Mouse (Mus musculus) lung, postnatal 0 days (tissue): ENCODE measurements around the gene Il25. TPM values are rescaled to one million over a fixed set of nuclear protein-coding genes. Genes with fewer than 3 reads are reported as not detected.

Source experiments
- ATAC-seq: fragments of 200-750 bp; cut with Nextera tagmentation; 2 replicates; pipeline ENCODE4 v1.8.0; 2017; ENCODE audit warnings: moderate library complexity
- DNase-seq: peaks from one replicate; pipeline ENCODE4 v3.0.0-alpha.2; 2016; ENCODE audit warnings: low spot score
- H3K27ac ChIP-seq: fragments of 300-500 bp; sonication (generic); 2 replicates; pipeline ENCODE4 v1.5.1; 2014; ENCODE audit warnings: antibody characterized with exemption, mild to moderate bottlenecking, low read length, mixed read lengths
- H3K27me3 ChIP-seq: fragments of 300-500 bp; sonication (generic); replicated peaks from 2 replicates; pipeline ENCODE4 v1.6.1; 2014; ENCODE audit warnings: low read length, mixed read lengths; ENCODE audit not compliant: insufficient read depth
- H3K36me3 ChIP-seq: fragments of 300-500 bp; sonication (generic); 2 replicates; pipeline ENCODE4 v1.6.1; 2014; ENCODE audit warnings: low read length, mixed read lengths; ENCODE audit not compliant: insufficient read depth
- H3K4me1 ChIP-seq: fragments of 300-500 bp; sonication (generic); 2 replicates; pipeline ENCODE4 v1.6.1; 2014; ENCODE audit warnings: antibody characterized with exemption, low read depth, low read length, mixed read lengths; ENCODE audit not compliant: insufficient read depth
- H3K4me2 ChIP-seq: fragments of 300-500 bp; sonication (generic); replicated peaks from 2 replicates; pipeline ENCODE4 v1.6.1; 2014; ENCODE audit warnings: low read depth, mild to moderate bottlenecking, low read length, moderate library complexity, mixed read lengths
- H3K4me3 ChIP-seq: fragments of 300-500 bp; sonication (generic); 2 replicates; pipeline ENCODE4 v1.5.1; 2014; ENCODE audit warnings: low read depth, low read length
- H3K9ac ChIP-seq: fragments of 300-500 bp; sonication (generic); replicated peaks from 2 replicates; pipeline ENCODE4 v1.6.1; 2014; ENCODE audit warnings: low read depth, mild to moderate bottlenecking
- H3K9me3 ChIP-seq: fragments of 300-500 bp; sonication (generic); 2 replicates; pipeline ENCODE4 v1.6.1; 2016; ENCODE audit warnings: low read length, mixed read lengths
- CTCF ChIP-seq: IDR thresholded peaks from 2 replicates; pipeline ENCODE4 v1.5.1; 2016; ENCODE audit warnings: antibody characterized with exemption, mild to moderate bottlenecking
- EP300 ChIP-seq: IDR thresholded peaks from 2 replicates; pipeline ENCODE4 v1.6.1; 2016; ENCODE audit warnings: antibody characterized with exemption, mild to moderate bottlenecking, control low read depth
- WGBS: fragments of 180-500 bp; shearing (Covaris S2); extraction: QIAGEN DNeasy Blood & Tissue Kit; methylation state at CpG from one replicate; pipeline ENCODE4 v1.1.7; 2014; 5-methylcytosine and 5-hydroxymethylcytosine counted together
- polyA plus RNA-seq: library from polyadenylated mRNA; unstranded; fragments of >200 nt; fragmentation: Nextera tagmentation; extraction: Ambion mirVana; gene quantifications from 2 replicates; pipeline ENCODE4 v1.2.1, GENCODE M21; 2015

The Il25 gene
- polyA plus RNA-seq, 1 experiment from 2014 or later = not detected

GRCm38 (mm10) chr14:54935904-54936830 lies 3.7 kb downstream of the Il25 start, which contains the start of gene Cmtm5:
Gene Cmtm5 (plus strand): TSS chr14:54936261.
- H3K27me3 ChIP-seq = no peaks in the 10 kb centered on the region
- no peak within 1 kb of the TSS for H3K4me3 ChIP-seq
- TF ChIP-seq EP300 = no peak
- 0 out of 2 replicates have a peak, but pooled peaks have one; percentile 12 for TF ChIP-seq CTCF
- H3K36me3 ChIP-seq = no peaks in the 10 kb centered on the region
- 30% methylated on average over 8 of the region's 8 CpGs for WGBS
- no peak within 1 kb of the TSS for H3K9ac ChIP-seq
- ATAC-seq (no peak), DNase-seq (no peak)
- H3K4me2 ChIP-seq = no peak within 1 kb of the TSS
- no peak within 1 kb of the TSS for H3K27ac ChIP-seq
- H3K4me1 ChIP-seq = no peaks in the 10 kb centered on the region
- H3K9me3 ChIP-seq = no peaks in the 10 kb centered on the region

GRCm38 (mm10) chr14:54936831-54937160 lies 4.3 kb downstream of the Il25 start:
- no peak for ATAC-seq
- Histone ChIP-seq H3K4me3 (no peak overlapping the region), H3K27ac (no peak overlapping the region), H3K27me3 (no peaks in the 10 kb centered on the region), H3K9me3 (no peaks in the 10 kb centered on the region), H3K4me1 (no peaks in the 10 kb centered on the region), H3K36me3 (no peaks in the 10 kb centered on the region), H3K9ac (no peak overlapping the region), H3K4me2 (no peak overlapping the region)
- DNase-seq = no peak
- 47% methylated on average over 6 of the region's 6 CpGs for WGBS
- TF ChIP-seq EP300 (no peak), CTCF (no peak)

- Histone ChIP-seq H3K27me3 (no peaks in the 10 kb centered on the region), H3K27ac (no peak overlapping the region), H3K4me2 (no peak overlapping the region), H3K4me3 (no peak overlapping the region), H3K4me1 (no peaks in the 10 kb centered on the region), H3K9ac (no peak overlapping the region), H3K36me3 (no peaks in the 10 kb centered on the region), H3K9me3 (no peaks in the 10 kb centered on the region)
- no peak for ATAC-seq
- TF ChIP-seq CTCF = no peak
- no peak for TF ChIP-seq EP300
- 85% methylated on average over 16 of the region's 16 CpGs for WGBS
- DNase-seq = no peak
These were observed 5.1 kb downstream of the Il25 start for GRCm38 (mm10) chr14:54937361-54938182.

GRCm38 (mm10) chr14:54938431-54939219 lies 6.1 kb downstream of the Il25 start:
- no peak overlapping the region for H3K4me2 ChIP-seq
- 69% methylated on average over 15 of the region's 15 CpGs for WGBS
- H3K9ac ChIP-seq = no peak overlapping the region
- no peak overlapping the region for H3K27ac ChIP-seq
- no peaks in the 10 kb centered on the region for H3K4me1 ChIP-seq
- no peak overlapping the region for H3K4me3 ChIP-seq
- DNase-seq = no peak
- H3K27me3 ChIP-seq = no peaks in the 10 kb centered on the region
- TF ChIP-seq CTCF (no peak), EP300 (no peak)
- no peaks in the 10 kb centered on the region for H3K36me3 ChIP-seq
- ATAC-seq = no peak
- no peaks in the 10 kb centered on the region for H3K9me3 ChIP-seq

- no peaks in the 10 kb centered on the region for H3K27me3 ChIP-seq
- no peak overlapping the region for H3K4me2 ChIP-seq
- no peak for TF ChIP-seq EP300
- peak; percentile 91 for TF ChIP-seq CTCF
- WGBS = 37% methylated on average over 12 of the region's 12 CpGs
- no peaks in the 10 kb centered on the region for H3K4me1 ChIP-seq
- H3K9me3 ChIP-seq = no peaks in the 10 kb centered on the region
- peak; percentile 92 for ATAC-seq
- no peak overlapping the region for H3K9ac ChIP-seq
- no peaks in the 10 kb centered on the region for H3K36me3 ChIP-seq
- H3K27ac ChIP-seq = peak overlapping the region; percentile 20; the same call in 1 of the 2 replicates
- peak; percentile 92 for DNase-seq
- H3K4me3 ChIP-seq = no peak overlapping the region
These were observed 7.1 kb downstream of the Il25 start for GRCm38 (mm10) chr14:54939434-54940175.
